Mouse (Mus musculus) T-helper 2 cell (primary cell): ENCODE measurements at regions not wholly inside any gene's neighbourhood (a gene's known extent, or its start where the extent isn't known, plus 50 kb on each side); places are given as distances from the start of the nearest gene placed in this dataset.

Experiments used
- in situ Hi-C: fragments of 300-600 bp; cut with MboI, MseI; formaldehyde crosslinking; loops from one replicate; pipeline ENCODE4 v1.15.1; 2025; ENCODE audit warnings: high pct_unique_total_duplicates

DNA sequence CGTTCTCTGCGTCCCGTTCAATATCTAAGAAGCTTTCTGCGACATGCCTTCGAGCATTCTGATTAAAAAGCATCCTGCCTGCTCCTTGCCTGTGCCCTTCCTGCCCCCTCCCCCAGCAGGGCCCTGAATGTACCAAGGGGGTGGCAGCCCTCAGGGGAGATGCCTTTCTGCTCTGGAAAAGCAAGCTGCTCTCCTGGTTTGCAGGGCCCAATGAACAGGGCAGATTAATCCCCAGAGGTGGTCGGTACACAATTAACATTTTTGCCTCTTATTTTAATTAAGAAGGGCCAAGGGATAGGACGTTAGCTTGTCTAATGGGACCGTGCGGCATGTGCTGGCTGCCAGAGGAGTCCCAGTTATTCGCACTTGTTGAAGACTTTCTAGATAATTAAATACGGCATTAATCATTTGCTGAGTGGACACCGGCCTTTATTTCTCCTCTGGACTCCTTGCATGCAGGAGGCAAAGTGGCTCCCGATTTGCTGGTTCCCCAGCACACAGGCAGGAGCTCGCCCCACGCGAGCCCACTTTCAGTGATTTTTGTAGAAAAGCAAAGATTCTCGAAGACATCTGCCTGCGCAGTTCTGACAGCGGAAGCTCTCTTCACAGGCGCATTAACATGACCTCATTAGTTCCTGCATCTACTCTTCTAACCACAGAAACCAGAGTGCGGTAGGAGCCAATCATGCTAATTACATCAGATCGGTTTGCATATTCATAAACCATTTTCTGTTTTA, 336.8 kb upstream of the 4930535I16Rik start:
- in situ Hi-C loops, result no loop called here

DNA sequence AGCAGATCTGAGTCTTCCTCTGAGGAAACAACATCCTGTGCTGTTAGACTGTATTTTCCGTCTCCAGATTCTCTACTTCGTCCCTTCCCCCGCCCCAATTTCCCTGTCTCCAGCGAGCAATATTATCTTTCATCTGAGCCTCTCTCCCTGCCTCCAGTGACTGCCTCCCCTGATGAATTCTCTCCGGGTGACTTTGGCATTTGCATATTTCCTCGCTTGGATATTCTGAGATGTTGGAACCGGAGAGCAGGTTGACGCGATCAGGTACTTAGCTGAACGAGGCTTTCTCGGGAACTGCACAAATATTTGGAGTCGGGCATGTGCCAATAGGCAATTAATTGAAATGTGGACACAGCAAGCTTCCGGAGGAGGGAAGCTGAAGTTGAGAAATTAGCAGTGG, 323.8 kb upstream of the 4930535I16Rik start:
- in situ Hi-C loops, result no loop called here

DNA sequence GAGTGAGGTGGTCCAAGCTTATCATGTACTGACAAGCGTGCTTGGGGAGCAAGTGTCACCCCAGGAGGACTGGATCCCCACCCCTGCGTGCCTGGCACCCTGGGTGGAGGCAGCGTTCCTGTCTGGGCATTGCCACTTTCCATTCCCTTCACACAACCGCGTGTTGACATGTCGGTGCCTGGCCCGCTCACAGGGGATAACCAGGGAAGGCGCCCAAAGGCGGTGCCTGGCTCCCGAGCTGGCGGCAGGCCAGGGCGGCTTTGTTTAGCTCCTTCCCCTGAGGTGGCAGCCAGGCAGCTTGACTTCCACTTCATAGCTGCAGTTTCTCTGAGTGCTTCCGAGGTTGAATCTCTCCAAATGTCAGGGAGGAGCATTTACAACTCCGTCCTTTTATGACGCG, 318.7 kb upstream of the 4930535I16Rik start:
- in situ Hi-C loops, result no loop called here

GRCm38 (mm10) chr4:124228537-124228936, 310.7 kb upstream of the 4930535I16Rik start:
- in situ Hi-C loops, result loop anchor here (10.0 kb wide), 1 partner anchor 446 kb away; no protein-coding TSS in a partner anchor

DNA sequence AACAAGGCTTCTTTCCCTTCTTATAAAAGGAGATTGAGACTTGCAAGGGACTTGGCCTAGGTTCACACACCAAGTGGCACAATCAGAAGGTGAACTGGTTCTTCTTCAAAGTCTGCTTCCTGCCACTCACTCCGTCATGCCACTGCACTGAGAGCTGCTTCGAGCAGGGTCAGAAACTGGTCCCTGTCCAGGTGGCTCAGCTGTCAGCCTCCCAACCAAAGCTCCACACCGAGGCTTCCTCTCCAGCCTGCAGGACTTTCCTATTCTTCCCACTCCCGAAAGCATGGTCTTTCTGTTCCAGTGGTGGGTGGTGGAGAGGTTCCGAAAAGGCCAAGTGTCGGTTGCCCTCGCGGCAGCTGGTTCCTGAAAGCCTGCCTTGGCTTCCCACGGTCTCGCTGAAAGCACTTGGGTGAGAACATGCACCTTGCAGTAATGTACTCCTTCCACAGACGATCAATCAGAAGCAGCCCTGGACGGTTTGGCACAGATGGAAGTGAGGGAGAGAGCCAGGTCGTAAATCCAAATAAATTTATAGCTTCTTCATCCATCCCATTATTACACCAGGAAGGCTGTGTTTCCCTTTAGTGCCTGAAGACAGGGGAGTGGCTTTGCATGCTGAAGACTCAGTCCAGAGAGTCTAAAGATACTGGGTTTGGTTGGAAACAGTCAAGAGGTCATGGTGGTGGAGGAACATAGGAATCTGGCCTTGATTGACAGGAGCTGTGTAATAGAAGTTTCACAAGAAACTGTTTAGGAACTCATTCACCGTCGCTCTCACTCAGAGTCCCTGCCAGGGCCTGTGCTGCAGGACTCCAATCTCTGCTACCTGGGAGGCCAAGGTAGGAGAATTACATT, 306.1 kb upstream of the 4930535I16Rik start:
- in situ Hi-C loops, result loop anchor here (10.0 kb wide), 1 partner anchor 451 kb away; no protein-coding TSS in a partner anchor

DNA sequence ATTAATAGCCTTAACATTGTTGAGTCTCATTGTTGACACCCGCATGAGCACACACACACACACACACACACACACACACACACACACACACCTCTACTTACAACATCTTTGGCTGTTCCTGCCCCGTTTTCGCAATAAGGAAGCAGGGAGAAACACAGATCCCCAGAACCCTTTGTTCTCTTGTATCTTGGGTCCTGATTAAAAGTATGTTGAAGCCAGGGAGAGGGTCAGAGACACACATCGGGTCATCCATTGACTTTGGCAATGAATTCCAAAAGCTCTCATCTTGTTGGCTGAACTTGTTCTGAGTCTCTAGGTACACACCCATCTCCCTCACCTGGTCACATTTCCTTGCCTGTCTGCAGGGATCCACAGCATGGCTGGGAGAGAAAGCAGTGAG, 303.9 kb upstream of the 4930535I16Rik start:
- in situ Hi-C loops, result loop anchor here (10.0 kb wide), 1 partner anchor 453 kb away; no protein-coding TSS in a partner anchor

DNA sequence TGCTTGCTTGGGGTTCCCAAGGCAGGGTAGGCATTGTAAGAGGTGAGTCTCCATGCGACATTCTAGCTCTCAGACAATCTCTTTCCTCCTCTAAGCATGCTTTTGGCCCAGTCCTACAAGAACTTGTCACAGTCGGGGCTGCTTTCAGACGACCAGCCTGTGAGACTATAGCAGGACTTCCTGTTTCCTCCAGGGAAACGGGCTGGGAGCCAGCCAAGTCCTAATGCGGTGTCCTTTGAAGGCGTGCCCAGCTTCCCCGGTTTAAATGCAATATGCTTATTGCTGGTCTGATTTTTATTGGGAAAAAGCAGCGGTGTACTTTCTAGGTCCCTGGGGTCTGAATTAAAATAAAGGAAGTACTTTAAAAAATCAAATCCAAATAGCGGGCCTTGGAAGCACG, 299.4 kb upstream of the 4930535I16Rik start:
- in situ Hi-C loops, result no loop called here

GRCm38 (mm10) chr4:124216351-124216750, 298.5 kb upstream of the 4930535I16Rik start:
- in situ Hi-C loops, result no loop called here

- in situ Hi-C loops, result no loop called here
Observed at GRCm38 (mm10) chr4:124215077-124215476, 297.3 kb upstream of the 4930535I16Rik start.

- in situ Hi-C loops, result no loop called here
Observed at GRCm38 (mm10) chr4:124210103-124210502, 292.3 kb upstream of the 4930535I16Rik start.

- in situ Hi-C loops, result no loop called here
Observed at GRCm38 (mm10) chr4:124206480-124206879, 288.7 kb upstream of the 4930535I16Rik start.

GRCm38 (mm10) chr4:124203736-124204135, 285.9 kb upstream of the 4930535I16Rik start:
- in situ Hi-C loops, result no loop called here

GRCm38 (mm10) chr4:124199884-124200844, 282.3 kb upstream of the 4930535I16Rik start:
- in situ Hi-C loops, result no loop called here

GRCm38 (mm10) chr4:124198832-124199231, 281.0 kb upstream of the 4930535I16Rik start:
- in situ Hi-C loops, result no loop called here

- in situ Hi-C loops, result no loop called here
Observed at GRCm38 (mm10) chr4:124196711-124197110, 278.9 kb upstream of the 4930535I16Rik start.

- in situ Hi-C loops, result no loop called here
Observed at GRCm38 (mm10) chr4:124193059-124193721, 275.4 kb upstream of the 4930535I16Rik start.

- in situ Hi-C loops, result no loop called here
Observed at GRCm38 (mm10) chr4:124190775-124191174, 273.0 kb upstream of the 4930535I16Rik start.

DNA sequence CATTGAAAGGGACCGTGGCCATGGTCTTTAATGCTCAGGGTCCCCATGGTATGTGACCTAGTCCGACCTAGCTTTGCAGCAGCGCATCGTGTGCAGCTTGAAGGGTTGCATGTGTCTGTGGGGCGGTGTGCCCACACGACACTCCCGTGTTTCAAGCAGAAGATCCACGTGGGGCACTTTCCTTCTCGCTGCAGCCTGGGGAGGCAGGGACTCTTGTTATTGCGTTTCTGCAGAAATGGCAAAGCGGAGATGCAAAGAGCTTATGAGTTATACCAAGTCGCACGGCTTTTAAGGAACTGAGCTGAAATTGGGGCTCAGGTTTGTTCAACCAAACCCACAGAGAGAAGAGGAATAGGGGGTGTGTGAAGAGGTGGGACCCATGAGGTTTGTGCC, 272.2 kb upstream of the 4930535I16Rik start:
- in situ Hi-C loops, result no loop called here

GRCm38 (mm10) chr4:124189352-124189992, 271.6 kb upstream of the 4930535I16Rik start:
- in situ Hi-C loops, result no loop called here

DNA sequence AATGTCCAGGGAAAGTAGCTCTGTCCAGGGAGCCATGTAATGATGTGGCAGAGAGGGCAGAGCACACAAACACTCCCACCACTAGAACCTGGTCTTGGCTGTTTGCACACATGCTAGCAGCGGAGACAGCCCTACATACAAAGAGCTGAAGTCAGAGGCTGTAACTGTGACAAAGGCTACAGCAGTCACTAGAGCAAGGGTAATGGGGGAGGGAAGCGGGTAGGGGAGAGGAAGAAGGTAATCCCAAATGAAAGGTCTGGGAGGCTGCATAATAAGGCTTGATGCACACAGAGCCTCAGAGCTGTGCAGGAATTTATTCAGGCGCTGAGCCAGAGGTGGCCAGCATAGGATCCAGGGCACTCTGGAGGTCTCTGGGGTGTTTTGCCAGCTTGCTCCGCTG, 269.3 kb upstream of the 4930535I16Rik start:
- in situ Hi-C loops, result no loop called here
